Mouse (Mus musculus) olfactory bulb, adult 2 months (tissue): ENCODE measurements around the gene Lclat1. TPM values are rescaled to one million over a fixed set of nuclear protein-coding genes. Genes with fewer than 3 reads are reported as not detected.

Source experiments
- H3K27ac ChIP-seq: fragments of 200-500 bp; 2 replicates; pipeline ENCODE4 v1.5.1; 2012; ENCODE audit warnings: low read depth, low read length; ENCODE audit not compliant: insufficient read depth
- H3K4me1 ChIP-seq: fragments of 200-500 bp; 2 replicates; pipeline ENCODE4 v1.6.1; 2012; ENCODE audit warnings: low read length; ENCODE audit not compliant: control insufficient read depth, insufficient read depth
- H3K4me3 ChIP-seq: fragments of 200-500 bp; 2 replicates; pipeline ENCODE4 v1.5.1; 2012; ENCODE audit warnings: mild to moderate bottlenecking, low read depth, low read length, moderate library complexity; ENCODE audit not compliant: insufficient read depth
- CTCF ChIP-seq: fragments of 200-500 bp; IDR thresholded peaks from 2 replicates; pipeline ENCODE4 v1.5.1; 2012; ENCODE audit warnings: low read depth, mild to moderate bottlenecking, low read length, moderate library complexity; ENCODE audit not compliant: insufficient read depth
- POLR2A ChIP-seq: fragments of 200-500 bp; IDR thresholded peaks from 2 replicates; pipeline ENCODE4 v1.6.1; 2012; ENCODE audit warnings: mild to moderate bottlenecking, low read depth, low read length, moderate library complexity; ENCODE audit not compliant: insufficient read depth
- WGBS: fragments of 180-500 bp; shearing (Covaris S2); methylation state at CpG from one replicate; pipeline ENCODE4 v1.1.7; 2018; 5-methylcytosine and 5-hydroxymethylcytosine counted together
- polyA plus RNA-seq: library from polyadenylated mRNA; stranded (reverse); fragments of >200 nt; gene quantifications from 2 replicates; pipeline ENCODE4 v1.2.4, GENCODE M21; 2012; ENCODE audit warnings: low replicate concordance; ENCODE audit not compliant: missing spikeins, insufficient read depth, insufficient read length

Lclat1 gene
- polyA plus RNA-seq, 1 experiment, result not detected

- no peak overlapping the region for H3K27ac ChIP-seq
- no peaks in the 10 kb centered on the region for H3K4me1 ChIP-seq
- TF ChIP-seq CTCF (no peak), POLR2A (no peak)
- H3K4me3 ChIP-seq, result no peak overlapping the region
- WGBS, result 84% methylated on average over 5 of the region's 5 CpGs
Observed at GRCm38 (mm10) chr17:73120545-73120944, 12.8 kb downstream of the Lclat1 start.

DNA sequence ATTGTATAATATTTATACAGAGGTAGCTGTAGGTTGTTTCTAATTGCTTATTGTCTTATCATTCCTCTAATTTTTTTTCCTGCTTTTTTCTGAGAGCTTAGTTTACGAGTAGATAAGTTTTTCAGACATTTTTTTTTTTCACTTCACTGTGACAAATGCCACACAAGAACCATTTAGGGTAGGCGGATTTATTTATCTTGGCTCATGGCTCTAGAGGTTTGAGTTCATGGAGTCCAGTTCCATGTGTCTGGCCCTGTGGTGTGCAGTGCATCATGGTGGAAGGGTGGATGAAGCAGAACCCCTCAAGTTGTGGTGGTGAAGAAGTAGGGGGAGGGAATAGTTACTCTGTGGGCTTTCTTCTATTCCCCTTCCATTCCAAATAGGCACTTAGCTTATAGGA, 13.9 kb downstream of the Lclat1 start:
- 99% methylated on average over 2 of the region's 2 CpGs for WGBS
- H3K4me1 ChIP-seq, result no peaks in the 10 kb centered on the region
- H3K27ac ChIP-seq, result no peak overlapping the region
- no peak for TF ChIP-seq POLR2A
- no peak for TF ChIP-seq CTCF
- H3K4me3 ChIP-seq, result no peak overlapping the region

DNA sequence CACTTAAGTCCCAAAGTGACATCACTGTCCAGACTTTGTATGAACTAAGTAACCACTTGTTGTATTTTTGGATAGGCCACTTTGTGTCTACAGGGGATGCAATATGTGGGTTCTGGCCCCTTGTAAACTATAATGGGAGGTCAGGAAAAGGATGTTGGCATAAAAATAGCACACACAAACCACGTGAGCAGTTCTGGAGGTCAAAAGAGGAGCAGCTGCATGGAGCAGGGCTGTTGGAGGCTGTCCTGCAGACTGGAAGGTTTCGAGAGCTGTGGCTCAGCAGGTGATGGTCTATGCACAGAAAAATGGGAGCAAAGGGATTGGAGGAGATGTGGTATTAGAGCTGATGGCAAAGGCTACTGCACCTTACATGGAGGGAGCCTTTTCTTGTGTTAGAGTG, 18.6 kb downstream of the Lclat1 start:
- no peak for TF ChIP-seq POLR2A
- TF ChIP-seq CTCF, result no peak
- Histone ChIP-seq H3K27ac (no peak overlapping the region), H3K4me1 (no peaks in the 10 kb centered on the region), H3K4me3 (no peak overlapping the region)
- 57% methylated on average over 2 of the region's 2 CpGs for WGBS

- Histone ChIP-seq H3K4me1 (no peaks in the 10 kb centered on the region), H3K27ac (no peak overlapping the region), H3K4me3 (no peak overlapping the region)
- no peak for TF ChIP-seq POLR2A
- TF ChIP-seq CTCF, result no peak
Observed at GRCm38 (mm10) chr17:73126903-73127302, 19.1 kb downstream of the Lclat1 start.

DNA sequence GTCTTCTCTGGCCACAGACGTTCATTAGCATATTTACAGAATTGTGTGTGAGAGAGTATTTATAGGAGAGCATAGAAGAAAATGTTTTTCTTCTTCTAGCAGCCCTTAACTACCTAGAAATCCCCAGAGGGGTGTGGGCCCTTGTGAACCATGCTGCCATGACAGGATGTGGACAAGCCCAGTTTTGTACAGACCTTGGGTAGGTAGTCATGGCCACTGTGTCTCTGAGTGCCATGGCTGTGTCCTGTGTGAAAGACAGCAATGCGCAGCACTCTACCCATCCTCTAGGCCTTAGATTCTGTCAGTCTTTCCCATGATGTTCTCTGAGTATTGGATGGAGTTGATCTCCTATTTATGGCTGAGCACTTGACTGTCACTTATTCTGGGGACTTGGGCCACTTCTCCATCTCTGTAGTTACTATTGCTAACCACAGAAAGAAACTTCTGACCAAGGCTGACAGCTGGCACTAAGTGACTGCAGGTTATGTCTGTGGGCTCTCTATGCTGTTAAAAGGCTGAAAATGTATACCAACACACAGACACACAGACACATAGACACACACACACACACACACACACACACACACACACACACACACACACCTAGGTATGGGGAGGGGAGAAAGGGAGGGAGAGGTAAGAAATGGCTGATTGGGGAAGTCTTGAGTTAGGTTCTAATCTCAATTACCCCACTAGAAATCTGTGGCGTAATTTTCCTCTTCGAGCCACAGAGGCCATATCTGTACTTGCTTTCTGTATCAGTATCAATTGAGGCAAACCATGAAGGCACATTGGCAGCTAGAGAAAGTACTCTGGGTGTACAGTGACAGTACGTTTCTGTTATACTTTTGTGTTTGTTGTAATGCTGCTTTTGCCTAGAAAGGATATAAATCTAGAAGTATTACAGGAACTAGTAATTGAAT, 29.0 kb downstream of the Lclat1 start:
- Histone ChIP-seq H3K4me1 (no peaks in the 10 kb centered on the region; the same call in 1 of the 2 replicates), H3K27ac (no peak overlapping the region), H3K4me3 (no peak overlapping the region)
- 86% methylated on average over 5 of the region's 5 CpGs for WGBS
- TF ChIP-seq CTCF (no peak), POLR2A (no peak)

DNA sequence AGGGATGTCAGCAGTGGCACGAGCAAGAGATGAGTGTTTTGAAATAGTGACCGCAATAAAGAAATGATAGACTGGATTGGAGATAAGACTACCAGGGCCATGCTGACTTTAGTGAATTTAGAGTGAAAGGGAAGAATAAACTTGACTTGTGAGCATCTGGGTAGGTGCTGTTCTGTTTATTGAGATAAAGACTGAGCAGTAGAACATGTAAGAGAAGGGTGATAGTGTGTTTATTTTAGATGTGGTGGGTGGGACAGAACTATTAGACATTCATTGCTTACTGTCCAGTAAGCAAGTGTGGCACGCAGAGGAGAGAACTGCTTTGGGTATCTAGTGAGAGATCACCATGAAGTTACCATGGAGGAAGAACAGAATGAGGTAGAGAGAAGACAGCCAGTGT, 30.4 kb downstream of the Lclat1 start:
- WGBS, result 91% methylated on average over 3 of the region's 3 CpGs
- Histone ChIP-seq H3K27ac (no peak overlapping the region), H3K4me3 (no peak overlapping the region), H3K4me1 (no peaks in the 10 kb centered on the region)
- TF ChIP-seq CTCF (no peak), POLR2A (no peak)

DNA sequence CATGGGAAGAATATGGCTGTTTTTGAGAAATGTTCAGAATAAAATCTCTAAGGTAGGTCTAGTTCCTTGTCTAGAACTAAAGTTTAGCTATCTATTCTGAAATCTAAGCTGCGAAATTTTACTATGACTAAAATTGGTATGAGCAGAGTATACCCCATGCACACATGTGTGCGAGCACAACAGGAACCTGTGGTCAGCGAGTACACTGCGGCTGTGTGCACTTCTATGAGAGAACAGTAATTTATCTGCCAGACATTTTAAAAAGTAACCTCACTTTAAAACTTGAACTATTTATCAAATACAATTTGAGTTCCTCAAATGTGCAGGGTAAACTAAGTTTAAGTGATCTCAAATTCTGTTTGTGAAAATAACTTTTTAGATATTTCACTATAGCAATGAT, 34.2 kb downstream of the Lclat1 start:
- WGBS, result 89% methylated on average over 4 of the region's 4 CpGs
- H3K27ac ChIP-seq, result no peak overlapping the region
- no peak overlapping the region for H3K4me3 ChIP-seq
- TF ChIP-seq CTCF, result no peak
- TF ChIP-seq POLR2A, result no peak
- no peaks in the 10 kb centered on the region for H3K4me1 ChIP-seq

DNA sequence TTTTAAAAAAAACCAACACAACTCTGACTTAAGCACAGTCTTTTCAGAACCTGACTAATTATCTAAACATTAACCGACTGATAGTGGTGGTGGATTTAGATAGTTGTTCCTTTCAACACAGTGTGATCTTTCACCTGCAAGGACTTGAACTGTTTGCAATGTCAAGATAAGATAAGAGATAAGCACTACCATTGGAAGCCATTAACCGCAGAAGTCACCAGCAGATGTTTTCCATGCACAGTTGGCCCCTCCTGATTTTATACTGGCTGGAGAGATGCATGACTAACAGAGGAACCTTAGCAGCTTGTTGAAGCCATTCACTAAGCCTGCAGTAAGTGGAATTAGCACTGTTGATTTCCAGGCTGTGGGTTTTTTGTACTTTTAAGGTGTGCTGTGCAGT, 34.7 kb downstream of the Lclat1 start:
- Histone ChIP-seq H3K4me1 (no peaks in the 10 kb centered on the region), H3K27ac (no peak overlapping the region), H3K4me3 (no peak overlapping the region)
- TF ChIP-seq CTCF, result no peak
- WGBS, result 57% methylated on average over 2 of the region's 2 CpGs

DNA sequence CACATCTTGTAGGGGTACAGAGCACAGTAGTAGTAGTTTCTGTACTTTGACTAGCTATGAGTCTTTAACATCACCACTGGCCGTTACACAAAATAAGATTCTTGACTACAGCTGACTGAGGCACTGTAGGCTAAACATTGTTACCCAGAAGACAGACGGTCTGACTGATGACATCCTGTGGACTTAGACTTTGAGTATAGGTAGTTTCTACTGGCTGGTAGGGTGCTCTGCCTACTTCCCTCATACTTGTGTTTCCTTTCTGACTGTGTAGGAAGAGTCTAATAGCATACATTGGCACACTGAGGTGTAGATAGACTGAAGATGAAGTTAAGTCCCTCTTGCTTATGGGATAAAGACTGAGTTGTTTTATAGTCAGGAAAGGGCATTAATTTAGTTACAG, 37.6 kb downstream of the Lclat1 start:
- no peak overlapping the region for H3K27ac ChIP-seq
- no peak overlapping the region for H3K4me3 ChIP-seq
- no peak for TF ChIP-seq POLR2A
- TF ChIP-seq CTCF, result no peak
- 100% methylated on average over 2 of the region's 2 CpGs for WGBS
- H3K4me1 ChIP-seq, result no peaks in the 10 kb centered on the region
